Mouse (Mus musculus) urinary bladder, adult 18-20 months (tissue): ENCODE data around the gene Efl1.

ENCODE experiments used
- DNase-seq, 2 experiments: peaks; one replicate each; pipeline ENCODE4 v3.0.0; 2022; ENCODE audit warnings: low spot score in 2 of 2, mixed read lengths in 2 of 2

Gene Efl1

DNA sequence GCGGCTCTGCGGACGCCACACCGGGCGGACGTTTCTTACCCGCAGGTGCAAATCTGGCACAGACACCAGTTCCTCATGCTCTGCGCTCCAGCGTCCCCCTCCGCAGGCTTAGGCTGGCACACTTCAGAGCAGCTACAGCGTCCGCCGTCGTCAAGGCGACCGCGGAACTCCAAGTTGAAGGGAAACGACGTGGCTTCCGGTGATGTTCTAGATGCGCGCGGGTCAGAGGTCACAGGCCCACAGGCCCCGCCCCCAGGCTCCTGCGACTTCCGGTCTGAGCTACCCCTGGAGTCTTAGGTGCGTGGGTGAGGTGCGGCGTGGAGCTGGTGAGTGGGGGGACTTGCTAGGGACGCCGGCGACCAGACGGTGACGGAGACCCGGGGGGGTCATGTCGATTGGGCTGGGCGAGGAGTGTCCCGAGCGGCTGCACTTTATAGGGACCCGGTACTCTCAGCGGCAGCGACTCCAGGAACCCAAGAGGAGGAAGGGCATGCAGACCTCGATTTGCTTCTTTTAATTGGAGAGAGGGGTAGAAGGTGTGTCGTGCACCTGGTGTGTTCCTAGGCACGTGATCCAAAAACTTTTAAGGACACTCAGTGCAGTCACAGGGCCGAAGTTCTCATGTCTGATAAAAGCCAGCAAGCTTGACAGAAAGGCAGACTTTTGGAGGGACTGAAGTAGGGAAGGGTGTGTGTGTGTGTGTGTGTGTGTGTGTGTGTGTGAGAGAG is at the start of gene Efl1, which contains the start of gene Saxo2:
TSS of gene Efl1 (plus strand) at position 262 of the 728 bp plus-strand sequence.
TSS of gene Saxo2 (minus strand) at position 176 of the 728 bp plus-strand sequence.
- peak; percentile 88 to 93 for DNase-seq

- no peak for DNase-seq
Measured at GRCm38 (mm10) chr7:82602008-82602407, 46.4 kb upstream of the Efl1 start.

- DNase-seq = peak in 1 of 2 experiments; percentile 5
Measured at GRCm38 (mm10) chr7:82605425-82605824, 43.0 kb upstream of the Efl1 start.

GRCm38 (mm10) chr7:82609629-82610028 is 38.8 kb upstream of the Efl1 start:
- DNase-seq = no peak

GRCm38 (mm10) chr7:82625342-82625741 is 23.1 kb upstream of the Efl1 start:
- no peak for DNase-seq

- no peak for DNase-seq
Measured at GRCm38 (mm10) chr7:82647183-82647582, 1.2 kb upstream of the Efl1 start.

DNA sequence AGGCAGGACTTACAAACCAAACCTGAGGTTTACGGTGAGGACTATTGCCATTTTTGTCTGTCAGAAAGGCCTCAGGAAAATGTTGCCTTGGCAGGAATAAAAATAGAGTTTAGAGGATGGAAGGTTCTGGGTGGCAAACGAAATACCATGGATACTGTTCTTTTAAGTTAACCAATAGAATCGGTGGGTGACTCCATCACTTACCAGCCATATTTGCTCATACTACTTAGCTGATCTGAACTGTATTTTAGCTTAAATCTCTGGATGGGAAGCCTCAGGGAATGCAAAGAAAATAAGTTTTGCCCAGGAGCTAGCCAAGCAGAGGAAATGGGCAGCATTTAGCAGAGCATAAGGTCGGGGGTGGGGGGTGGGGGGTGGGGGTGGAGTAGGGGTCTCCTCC is 505 bp upstream of the Efl1 start:
- DNase-seq = no peak

DNA sequence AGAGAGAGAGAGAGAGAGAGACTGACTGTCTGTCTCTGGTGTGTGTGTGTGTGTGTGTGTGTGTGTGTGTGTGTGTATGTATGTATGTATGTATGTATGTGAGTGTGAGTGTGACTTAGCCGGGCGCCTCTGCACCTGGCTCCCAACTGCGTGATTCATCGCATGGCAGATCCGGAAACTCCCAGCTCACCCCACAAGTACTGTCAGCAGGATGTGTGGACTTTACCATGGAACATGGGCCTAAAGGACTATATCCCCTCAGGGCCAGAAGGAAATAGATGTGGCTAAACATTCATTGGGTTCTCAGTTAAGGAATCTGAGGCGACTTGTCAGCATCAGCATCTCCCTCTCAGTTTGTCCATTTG is 649 bp downstream of the Efl1 start:
- DNase-seq = no peak

DNA sequence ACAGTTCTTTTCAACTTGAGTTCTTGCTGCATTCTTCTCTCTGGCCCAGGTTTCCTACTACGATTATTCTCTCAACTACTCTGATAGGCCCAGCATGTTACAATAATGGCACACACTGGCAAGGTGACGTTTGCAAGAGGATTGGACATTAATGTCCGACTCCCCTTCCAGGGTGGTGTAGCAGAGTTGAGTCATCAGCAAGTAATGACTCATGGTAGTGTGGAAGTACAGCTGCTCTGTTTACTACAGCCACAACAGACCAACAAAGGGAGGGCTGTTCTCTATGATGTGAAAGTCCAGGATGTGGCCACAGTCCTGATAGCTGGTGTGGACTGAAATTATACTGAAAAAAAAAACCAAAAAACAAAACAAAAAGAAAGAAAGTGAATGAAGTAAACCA is 16.2 kb downstream of the Efl1 start:
- DNase-seq = no peak

GRCm38 (mm10) chr7:82676001-82676400 is 27.6 kb downstream of the Efl1 start:
- no peak for DNase-seq

- DNase-seq = no peak
Measured at GRCm38 (mm10) chr7:82676834-82677233, 28.4 kb downstream of the Efl1 start.

- DNase-seq = no peak
Measured at GRCm38 (mm10) chr7:82679901-82680300, 31.5 kb downstream of the Efl1 start.

DNA sequence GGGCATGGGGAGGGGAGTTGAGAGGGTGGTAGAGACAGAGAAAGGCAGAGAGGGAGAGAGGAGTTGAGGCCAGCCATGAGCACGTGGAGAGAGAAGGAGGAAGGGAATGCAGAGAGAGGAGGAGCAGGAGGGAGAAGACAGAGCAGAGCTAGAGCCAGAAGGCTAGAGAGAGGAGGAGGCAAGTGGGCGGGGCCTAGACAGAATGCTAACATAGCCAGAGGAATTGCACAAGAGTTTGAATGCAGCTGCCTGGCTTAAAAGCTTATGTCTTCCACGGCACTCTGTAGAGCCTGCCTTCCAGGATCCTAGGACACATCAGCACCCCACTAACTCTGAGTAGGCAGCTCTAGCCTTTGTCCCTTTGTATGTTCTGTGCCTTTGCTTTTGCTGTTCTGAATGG is 40.3 kb downstream of the Efl1 start:
- DNase-seq = peak; percentile 13 to 58

DNA sequence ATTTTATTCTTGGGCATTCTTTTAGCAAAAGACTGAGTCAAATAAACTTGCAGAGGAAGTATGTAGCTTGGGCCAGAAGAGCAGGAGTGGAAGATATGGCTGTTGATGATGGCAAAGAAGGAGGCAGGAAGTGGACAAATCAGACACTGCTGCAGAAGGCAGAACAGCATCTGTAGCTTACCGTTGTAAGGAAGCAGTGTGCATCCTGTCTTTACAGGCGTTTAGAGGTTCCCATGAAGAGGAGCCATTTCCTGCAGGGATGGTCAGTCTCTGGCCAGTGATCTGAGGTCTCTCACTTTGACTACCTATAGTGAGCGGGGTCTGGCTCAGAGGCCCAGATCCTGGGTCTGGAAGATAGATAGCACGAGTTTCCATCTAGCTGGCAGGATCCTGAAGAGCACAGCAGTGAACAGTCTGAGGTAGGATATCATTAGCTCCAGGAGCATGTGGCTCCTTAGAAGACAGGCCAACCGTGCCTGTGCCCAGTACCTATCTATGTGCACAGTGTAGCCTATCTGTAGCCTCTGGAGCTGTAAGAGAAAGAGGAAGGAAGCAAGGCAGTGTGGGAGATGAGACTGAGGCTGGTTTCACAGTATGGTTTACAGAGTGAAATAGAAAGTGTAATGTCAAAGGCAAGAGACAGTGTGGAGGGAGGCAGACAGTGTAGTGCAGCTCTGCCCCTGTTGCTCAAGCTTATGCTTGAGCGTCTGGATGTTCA is 42.8 kb downstream of the Efl1 start:
- no peak for DNase-seq

DNA sequence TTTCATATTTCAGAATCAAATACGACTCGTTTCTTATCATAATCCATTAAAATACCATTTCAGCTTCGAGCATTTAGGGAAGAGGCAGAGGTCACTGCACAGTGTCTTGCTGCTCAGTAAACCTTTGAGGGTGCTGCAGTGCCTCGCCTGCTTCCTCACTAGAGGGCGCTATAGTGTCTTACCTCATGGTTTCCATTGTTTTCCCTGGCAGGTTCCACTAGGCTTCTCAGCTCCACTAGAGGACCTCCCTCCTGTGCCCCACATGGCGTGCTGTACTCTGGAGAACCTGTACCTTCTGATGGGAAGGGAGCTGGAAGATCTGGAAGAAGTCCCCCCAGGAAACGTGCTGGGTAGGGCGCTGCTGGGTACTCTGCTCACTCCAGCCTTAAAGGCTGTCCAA is 49.3 kb downstream of the Efl1 start:
- DNase-seq = no peak

DNA sequence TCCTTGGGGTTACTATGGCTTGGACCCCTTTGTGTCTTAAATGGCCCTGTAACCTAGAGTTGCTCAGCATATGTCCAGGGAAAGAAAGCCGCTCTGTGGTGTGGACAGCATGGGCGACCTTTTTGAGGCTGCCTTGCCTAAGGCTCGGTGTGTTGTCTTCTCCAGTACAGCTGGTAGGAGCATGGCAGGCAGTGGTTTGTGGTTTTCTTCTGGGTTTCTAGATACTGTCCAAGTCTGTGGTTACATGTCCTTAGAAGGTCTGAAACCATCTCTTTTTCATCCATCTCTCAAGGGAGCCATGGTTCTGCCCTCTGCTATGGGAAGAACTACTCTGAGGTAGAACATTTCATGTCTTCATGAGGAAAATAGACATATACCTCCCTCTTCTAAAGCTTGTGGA is 50.6 kb downstream of the Efl1 start:
- no peak for DNase-seq

GRCm38 (mm10) chr7:82702384-82703343 is 54.2 kb downstream of the Efl1 start:
- no peak for DNase-seq

DNA sequence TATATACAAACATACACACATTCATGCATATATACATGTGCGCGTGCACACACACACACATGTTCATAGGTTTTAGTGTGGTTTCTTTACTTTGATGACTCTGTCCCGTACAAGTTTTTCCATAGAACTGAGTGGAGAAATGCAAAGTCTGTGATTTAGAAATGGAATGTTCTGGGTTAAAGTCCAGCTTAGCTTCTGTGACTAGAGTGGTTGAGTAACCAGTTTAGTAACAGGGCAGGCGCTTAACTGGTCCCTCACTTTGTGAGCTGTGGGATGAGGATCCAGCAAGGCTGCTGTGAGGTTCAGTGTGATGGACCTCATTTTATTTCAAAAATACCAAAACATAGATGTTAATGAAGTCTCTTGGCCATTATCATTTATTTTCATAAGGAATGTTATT is 60.8 kb downstream of the Efl1 start:
- no peak for DNase-seq

GRCm38 (mm10) chr7:82715210-82715911 is 66.9 kb downstream of the Efl1 start:
- DNase-seq = no peak

DNA sequence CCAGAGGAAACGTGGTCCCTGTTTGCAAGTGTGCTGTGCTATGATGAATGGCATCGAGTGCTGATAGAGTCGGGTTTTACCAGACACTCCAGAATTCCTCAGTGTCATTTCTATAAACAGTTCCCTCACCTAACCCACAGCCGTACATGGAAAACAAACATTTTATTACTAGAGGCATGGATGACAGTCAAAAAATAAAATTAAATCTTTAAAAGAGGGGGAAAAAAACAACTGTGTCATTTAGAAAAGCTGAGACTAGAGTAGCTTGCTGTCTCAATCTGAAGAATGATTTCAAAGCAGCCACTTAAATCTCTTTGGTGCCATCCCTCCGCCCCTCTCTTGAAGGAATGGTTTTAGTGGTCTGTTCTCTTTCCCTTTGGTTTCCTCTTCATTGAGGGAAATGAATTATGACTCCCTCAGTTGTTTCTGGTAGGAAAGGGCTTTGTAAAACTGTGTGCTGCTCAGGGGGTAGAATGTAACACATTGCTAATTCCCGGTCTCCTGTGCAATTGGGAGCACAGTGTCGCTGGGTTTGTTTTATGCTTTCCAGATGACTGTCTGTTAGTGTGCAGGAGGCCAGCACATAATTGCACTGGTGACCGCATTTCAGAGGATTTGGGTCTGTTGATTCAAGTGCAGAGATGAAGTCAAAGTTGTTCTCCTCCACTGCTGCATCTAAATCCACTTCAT is 67.6 kb downstream of the Efl1 start:
- no peak for DNase-seq

DNA sequence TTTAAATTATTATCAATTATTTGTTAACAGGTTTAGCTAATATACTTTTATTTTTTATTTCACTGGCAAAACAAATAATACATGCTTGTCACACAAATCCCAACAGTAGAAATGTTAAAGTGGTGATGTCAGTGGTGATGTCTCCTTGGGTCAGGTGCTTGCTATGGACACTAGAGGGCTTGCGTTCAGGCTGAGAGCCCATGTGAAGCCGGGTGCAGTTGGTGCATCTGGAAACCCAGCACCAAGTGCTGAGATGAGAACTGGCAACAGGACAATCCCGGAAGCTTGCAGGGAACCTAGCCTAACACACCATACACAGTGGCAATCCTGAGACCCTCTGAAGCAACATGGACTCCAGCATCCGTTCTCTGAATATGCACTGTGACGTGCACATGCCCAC is 70.9 kb downstream of the Efl1 start:
- DNase-seq = no peak
